Mouse (Mus musculus) thymus, adult 2 months (tissue): ENCODE data around the gene 1700057G04Rik.

Source experiments
- CTCF ChIP-seq: fragments of 200-500 bp; IDR thresholded peaks from 2 replicates; pipeline ENCODE4 v1.5.1; 2012; ENCODE audit warnings: mild to moderate bottlenecking, control low read depth, low read length, moderate library complexity, borderline replicate concordance; ENCODE audit not compliant: control insufficient read depth, poor library complexity, insufficient read depth; ENCODE audit errors: extremely low read depth
- POLR2A ChIP-seq: fragments of 200-500 bp; IDR thresholded peaks from 2 replicates; pipeline ENCODE4 v1.6.1; 2012; ENCODE audit warnings: mild to moderate bottlenecking, low read length, control low read depth, moderate library complexity; ENCODE audit not compliant: control insufficient read depth, poor library complexity, insufficient read depth; ENCODE audit errors: extremely low read depth

DNA sequence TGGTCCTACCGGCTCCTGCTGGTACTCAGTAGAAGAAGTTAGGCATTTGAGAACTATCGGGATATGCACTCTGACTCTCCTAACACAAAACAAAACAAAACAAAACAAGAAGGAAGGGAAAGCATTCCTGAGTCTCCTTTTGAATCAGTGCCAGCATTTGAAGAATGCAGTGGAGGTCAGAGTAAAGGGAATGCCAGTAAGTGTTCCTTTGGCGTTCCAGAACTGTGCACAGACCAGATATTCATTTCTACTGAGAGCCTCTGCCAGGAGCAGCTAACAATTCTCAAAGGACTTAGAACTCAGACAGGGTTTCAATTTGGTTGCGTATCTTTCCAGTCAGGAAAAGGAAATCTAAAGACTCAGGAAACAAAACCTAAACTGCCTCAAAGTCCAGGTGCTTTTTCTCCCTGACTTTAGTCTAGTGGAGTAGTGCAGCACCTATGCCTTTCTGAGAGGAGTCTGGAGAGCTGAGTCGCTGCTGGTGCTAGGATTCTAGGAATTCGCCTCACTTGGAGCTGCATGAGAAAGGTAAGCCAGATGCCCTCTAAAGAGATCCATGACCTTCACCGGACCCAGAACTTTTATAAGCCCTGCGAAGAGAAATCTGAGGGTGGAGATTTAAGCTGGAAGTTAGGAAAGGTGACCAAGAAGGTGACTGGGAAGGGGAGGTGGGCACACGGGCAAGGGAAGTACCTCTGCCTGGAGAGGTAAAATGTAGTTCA is 33.5 kb upstream of the 1700057G04Rik start, which contains the start of gene Plscr2:
- TF ChIP-seq POLR2A: no peak
- TF ChIP-seq CTCF: no peak
